9 mouse cellular contexts compared by ENCODE assay signal in genomic region chr5:53123525-53124286, GRCm38 (mm10).
DNase-seq lines count a peak whose midpoint lies in the region; ATAC-seq lines count a peak whose summit lies in the region.
"Had no signal": no experiment of that assay in that cellular context is flagged by ENCODE, and none has a peak within 500 bp of the region (broad histone marks: within the 10 kb centered on the region; RNA-seq: fewer than 3 reads in every experiment).

No protein-coding gene starts in this region.

- H3K9ac ChIP-seq in forebrain, embryonic 12.5 days: no peak overlapping the region
- no peak overlapping the region for H3K9ac ChIP-seq in midbrain, embryonic 11.5 days (ENCODE audit: low read length)

- peaks cover 25% of the 10 kb centered on the region for H3K27me3 ChIP-seq in forebrain, embryonic 12.5 days
- no peaks in the 10 kb centered on the region for H3K27me3 ChIP-seq in midbrain, embryonic 11.5 days (ENCODE audit: control insufficient read depth, insufficient read depth, low read length)

- peak; percentile 85 for ATAC-seq in forebrain, embryonic 12.5 days (ENCODE audit: low FRiP score)
- ATAC-seq in midbrain, embryonic 11.5 days (ENCODE audit: low FRiP score): peak; percentile 78; the same call in 1 of the 2 replicates
- ATAC-seq in inflammation-experienced regulatory T-cells, adult 6 months: no peak

- peak; percentile 8 for DNase-seq in adrenal gland, adult 2 months
- no peak for DNase-seq in adrenal gland, adult 8-10 months
- peak; percentile 67 for DNase-seq in right cerebral cortex, adult 18-20 months
- no peak for DNase-seq in right cerebral cortex, postnatal 25 days
- DNase-seq in kidney, postnatal 10 days: peak; percentile 73
- DNase-seq in midbrain, embryonic 11.5 days (ENCODE audit: low spot score, missing footprints): peak; percentile 86

- H3K4me1 ChIP-seq in forebrain, embryonic 12.5 days: peaks cover 16% of the 10 kb centered on the region
- no peaks in the 10 kb centered on the region for H3K4me1 ChIP-seq in midbrain, embryonic 11.5 days (ENCODE audit: control insufficient read depth, insufficient read depth, low read length)

- no peak overlapping the region for H3K4me2 ChIP-seq in forebrain, embryonic 12.5 days
- no peak overlapping the region for H3K4me2 ChIP-seq in midbrain, embryonic 11.5 days

- H3K9me3 ChIP-seq in forebrain, embryonic 12.5 days: no peaks in the 10 kb centered on the region
- H3K9me3 ChIP-seq in midbrain, embryonic 11.5 days (ENCODE audit: control insufficient read depth, low read length): no peaks in the 10 kb centered on the region

- H3K36me3 ChIP-seq in forebrain, embryonic 12.5 days (replicated peaks): 0 out of 2 replicates have a peak, but pooled peaks cover 7% of the 10 kb centered on the region
- no peaks in the 10 kb centered on the region for H3K36me3 ChIP-seq in midbrain, embryonic 11.5 days (ENCODE audit: control insufficient read depth, insufficient read depth, low read length)

- H3K4me3 ChIP-seq in forebrain, embryonic 12.5 days (replicated peaks): no peak overlapping the region
- no peak overlapping the region for H3K4me3 ChIP-seq in midbrain, embryonic 11.5 days (ENCODE audit: low read depth, low read length)
- H3K4me3 ChIP-seq: erythroblast, embryonic 14.5 days had no signal

- H3K27ac ChIP-seq in forebrain, embryonic 12.5 days: 0 out of 2 replicates have a peak overlapping the region, but pooled peaks have one; percentile 9
- no peak overlapping the region for H3K27ac ChIP-seq in midbrain, embryonic 11.5 days (ENCODE audit: low read depth, low read length)

- 12% methylated on average over 10 of the region's 10 CpGs for WGBS in forebrain, embryonic 12.5 days
- 28% methylated on average over 10 of the region's 10 CpGs for WGBS in midbrain, embryonic 11.5 days

Comparison
In these comparisons a context has a peak if more than half of its experiments do, and no peak if none do; other contexts are left out.
1. DNase-seq: peak in adrenal gland, adult 2 months (single experiment), right cerebral cortex, adult 18-20 months (single experiment), kidney, postnatal 10 days (single experiment) and midbrain, embryonic 11.5 days (single experiment); none in adrenal gland, adult 8-10 months (single experiment) and right cerebral cortex, postnatal 25 days (single experiment).